In genomic region chr17:71881369-71881768, GRCm38 (mm10) we compare ENCODE assay signal across 22 mouse cellular contexts.
DNase-seq lines count a peak whose midpoint lies in the region; ATAC-seq lines count a peak whose summit lies in the region.
"Had no signal": no experiment of that assay in that cellular context is flagged by ENCODE, and none has a peak within 500 bp of the region (broad histone marks: within the 10 kb centered on the region; RNA-seq: fewer than 3 reads in every experiment).

No protein-coding gene starts in this region.

- H3K9me3 ChIP-seq in hindbrain, embryonic 15.5 days = no peaks in the 10 kb centered on the region
- peaks cover 5% of the 10 kb centered on the region; the same call in 1 of the 2 replicates for H3K9me3 ChIP-seq in hindbrain, embryonic 12.5 days (replicated peaks)
- H3K9me3 ChIP-seq in kidney, embryonic 15.5 days (replicated peaks) = no peaks in the 10 kb centered on the region
- H3K9me3 ChIP-seq in neural tube, embryonic 14.5 days (ENCODE audit: control insufficient read depth, low read length) = no peaks in the 10 kb centered on the region; the same call in 1 of the 2 replicates
- no peaks in the 10 kb centered on the region for H3K9me3 ChIP-seq in neural tube, embryonic 15.5 days (replicated peaks)
- H3K9me3 ChIP-seq: embryonic facial prominence, embryonic 12.5 days; embryonic facial prominence, embryonic 15.5 days had no signal

- no peaks in the 10 kb centered on the region for H3K36me3 ChIP-seq in hindbrain, embryonic 15.5 days
- H3K36me3 ChIP-seq in hindbrain, embryonic 12.5 days = no peaks in the 10 kb centered on the region
- H3K36me3 ChIP-seq in kidney, embryonic 15.5 days = no peaks in the 10 kb centered on the region
- no peaks in the 10 kb centered on the region for H3K36me3 ChIP-seq in neural tube, embryonic 14.5 days (ENCODE audit: control insufficient read depth, insufficient read depth, low read length)
- H3K36me3 ChIP-seq in neural tube, embryonic 15.5 days = no peaks in the 10 kb centered on the region
- H3K36me3 ChIP-seq: embryonic facial prominence, embryonic 12.5 days; embryonic facial prominence, embryonic 15.5 days had no signal

- no peak overlapping the region for H3K27ac ChIP-seq in hindbrain, embryonic 15.5 days (replicated peaks)
- no peak overlapping the region for H3K27ac ChIP-seq in hindbrain, embryonic 12.5 days
- no peak overlapping the region for H3K27ac ChIP-seq in kidney, embryonic 15.5 days
- H3K27ac ChIP-seq in neural tube, embryonic 14.5 days (ENCODE audit: low read depth, low read length) = no peak overlapping the region
- no peak overlapping the region for H3K27ac ChIP-seq in neural tube, embryonic 15.5 days (replicated peaks)
- H3K27ac ChIP-seq: embryonic facial prominence, embryonic 12.5 days; embryonic facial prominence, embryonic 15.5 days; gastrocnemius, adult 2 months had no signal

- H3K9ac ChIP-seq in hindbrain, embryonic 15.5 days = no peak overlapping the region
- no peak overlapping the region for H3K9ac ChIP-seq in hindbrain, embryonic 12.5 days
- H3K9ac ChIP-seq in kidney, embryonic 15.5 days = no peak overlapping the region
- no peak overlapping the region for H3K9ac ChIP-seq in neural tube, embryonic 14.5 days (replicated peaks; ENCODE audit: low read depth, low read length)
- no peak overlapping the region for H3K9ac ChIP-seq in neural tube, embryonic 15.5 days (replicated peaks)
- H3K9ac ChIP-seq: embryonic facial prominence, embryonic 12.5 days; embryonic facial prominence, embryonic 15.5 days; forebrain, postnatal 0 days had no signal

- H3K4me2 ChIP-seq in hindbrain, embryonic 15.5 days = no peak overlapping the region
- no peak overlapping the region for H3K4me2 ChIP-seq in hindbrain, embryonic 12.5 days (replicated peaks)
- no peak overlapping the region for H3K4me2 ChIP-seq in kidney, embryonic 15.5 days
- H3K4me2 ChIP-seq in neural tube, embryonic 14.5 days (ENCODE audit: low read depth, low read length) = no peak overlapping the region
- no peak overlapping the region for H3K4me2 ChIP-seq in neural tube, embryonic 15.5 days
- H3K4me2 ChIP-seq: embryonic facial prominence, embryonic 12.5 days; embryonic facial prominence, embryonic 15.5 days; heart, embryonic 11.5 days had no signal

- DNase-seq in kidney, adult 18-20 months = no peak
- DNase-seq: adrenal gland, adult 2 months; adrenal gland, postnatal 14 days; cerebellum, adult 11 months; cerebellum, adult 2 months; cerebellum, adult 9-11 months; cerebellum, postnatal 25 days; forebrain, postnatal 0 days; gastrocnemius, adult 2 months; gastrocnemius, postnatal 14 days; heart, adult 11 months had no signal

- no peaks in the 10 kb centered on the region for H3K27me3 ChIP-seq in hindbrain, embryonic 15.5 days
- H3K27me3 ChIP-seq in hindbrain, embryonic 12.5 days = no peaks in the 10 kb centered on the region
- H3K27me3 ChIP-seq in kidney, embryonic 15.5 days = no peaks in the 10 kb centered on the region
- H3K27me3 ChIP-seq in neural tube, embryonic 14.5 days (ENCODE audit: control insufficient read depth, insufficient read depth, low read length) = no peaks in the 10 kb centered on the region
- H3K27me3 ChIP-seq in neural tube, embryonic 15.5 days (replicated peaks) = no peaks in the 10 kb centered on the region
- H3K27me3 ChIP-seq: embryonic facial prominence, embryonic 12.5 days; embryonic facial prominence, embryonic 15.5 days had no signal

- WGBS in hindbrain, embryonic 15.5 days = 71% methylated on average over 6 of the region's 6 CpGs
- WGBS in hindbrain, embryonic 12.5 days = 85% methylated on average over 6 of the region's 6 CpGs
- 44% methylated on average over 6 of the region's 6 CpGs for WGBS in kidney, embryonic 15.5 days
- 60% methylated on average over 6 of the region's 6 CpGs for WGBS in neural tube, embryonic 14.5 days
- 59% methylated on average over 6 of the region's 6 CpGs for WGBS in neural tube, embryonic 15.5 days

- H3K4me3 ChIP-seq in hindbrain, embryonic 15.5 days = no peak overlapping the region
- no peak overlapping the region for H3K4me3 ChIP-seq in hindbrain, embryonic 12.5 days
- no peak overlapping the region for H3K4me3 ChIP-seq in kidney, embryonic 15.5 days (replicated peaks)
- no peak overlapping the region for H3K4me3 ChIP-seq in neural tube, embryonic 14.5 days (ENCODE audit: low read depth, low read length)
- no peak overlapping the region for H3K4me3 ChIP-seq in neural tube, embryonic 15.5 days (replicated peaks)
- H3K4me3 ChIP-seq: embryonic facial prominence, embryonic 12.5 days; embryonic facial prominence, embryonic 15.5 days; gastrocnemius, adult 2 months had no signal

- ATAC-seq in hindbrain, embryonic 15.5 days (ENCODE audit: low FRiP score, low read depth) = 0 out of 2 replicates have a peak, but pooled peaks have one; percentile 34
- no peak for ATAC-seq in hindbrain, embryonic 12.5 days (ENCODE audit: low FRiP score)
- 0 out of 2 replicates have a peak, but pooled peaks have one; percentile 22 for ATAC-seq in kidney, embryonic 15.5 days (replicated peaks; ENCODE audit: low FRiP score)
- peak; percentile 85 for ATAC-seq in neural tube, embryonic 14.5 days (ENCODE audit: low read depth)
- peak; percentile 57; the same call in 1 of the 2 replicates for ATAC-seq in neural tube, embryonic 15.5 days (ENCODE audit: low FRiP score)
- ATAC-seq: CD4-positive, CD25-positive, alpha-beta regulatory T cell, adult 4 months; forebrain, embryonic 14.5 days; forebrain, postnatal 0 days; inflammation-experienced regulatory T-cells, adult 6 months had no signal

- no peaks in the 10 kb centered on the region for H3K4me1 ChIP-seq in hindbrain, embryonic 15.5 days (replicated peaks)
- H3K4me1 ChIP-seq in hindbrain, embryonic 12.5 days = no peaks in the 10 kb centered on the region
- no peaks in the 10 kb centered on the region for H3K4me1 ChIP-seq in kidney, embryonic 15.5 days
- no peaks in the 10 kb centered on the region for H3K4me1 ChIP-seq in neural tube, embryonic 14.5 days (ENCODE audit: control insufficient read depth, insufficient read depth, low read length)
- 0 out of 2 replicates have a peak, but pooled peaks cover 4% of the 10 kb centered on the region for H3K4me1 ChIP-seq in neural tube, embryonic 15.5 days
- H3K4me1 ChIP-seq: embryonic facial prominence, embryonic 12.5 days; embryonic facial prominence, embryonic 15.5 days had no signal
